Mouse (Mus musculus) hindbrain, postnatal 0 days (tissue): Measurements from ENCODE around the gene Olfr816. TPM values are rescaled to one million over a fixed set of nuclear protein-coding genes. Genes with fewer than 3 reads are reported as not detected.
"Not testable (repeated sequence)": the region's sequence is repeated elsewhere in the genome, so short reads cannot be mapped to it uniquely, and the experiment has no call there.

Source experiments
- ATAC-seq: fragments of 200-750 bp; cut with Nextera tagmentation; 2 replicates; pipeline ENCODE4 v1.8.0; 2017; ENCODE audit warnings: mild to moderate bottlenecking, moderate TSS enrichment, moderate library complexity
- DNase-seq: peaks from one replicate; pipeline ENCODE4 v3.0.0-alpha.2; 2015; ENCODE audit warnings: low spot score
- H3K27ac ChIP-seq: fragments of 300-500 bp; sonication (generic); 2 replicates; pipeline ENCODE4 v1.5.1; 2014; ENCODE audit warnings: mild to moderate bottlenecking
- H3K27me3 ChIP-seq: fragments of 300-500 bp; sonication (generic); 2 replicates; pipeline ENCODE4 v1.6.1; 2014; ENCODE audit warnings: low read length, mixed read lengths; ENCODE audit not compliant: insufficient read depth
- H3K36me3 ChIP-seq: fragments of 300-500 bp; sonication (generic); 2 replicates; pipeline ENCODE4 v1.6.1; 2014; ENCODE audit warnings: low read length, mixed read lengths; ENCODE audit not compliant: insufficient read depth
- H3K4me1 ChIP-seq: fragments of 300-500 bp; sonication (generic); 2 replicates; pipeline ENCODE4 v1.6.1; 2014; ENCODE audit warnings: antibody characterized with exemption, low read length, mixed read lengths; ENCODE audit not compliant: insufficient read depth
- H3K4me2 ChIP-seq: fragments of 300-500 bp; sonication (generic); 2 replicates; pipeline ENCODE4 v1.6.1; 2014; ENCODE audit warnings: low read depth, mild to moderate bottlenecking, low read length, moderate library complexity, mixed read lengths
- H3K4me3 ChIP-seq: fragments of 300-500 bp; sonication (generic); 2 replicates; pipeline ENCODE4 v1.5.1; 2014; ENCODE audit warnings: low read length
- H3K9ac ChIP-seq: fragments of 300-500 bp; sonication (generic); replicated peaks from 2 replicates; pipeline ENCODE4 v1.6.1; 2014; ENCODE audit warnings: mild to moderate bottlenecking, low read length, moderate library complexity, mixed read lengths
- H3K9me3 ChIP-seq: fragments of 300-500 bp; sonication (generic); 2 replicates; pipeline ENCODE4 v1.6.1; 2016; ENCODE audit warnings: low read length, mixed read lengths
- CTCF ChIP-seq: IDR thresholded peaks from 2 replicates; pipeline ENCODE4 v1.5.1; 2016; ENCODE audit warnings: antibody characterized with exemption, control low read depth, low read depth
- WGBS: fragments of 180-500 bp; shearing (Covaris S2); extraction: QIAGEN DNeasy Blood & Tissue Kit; methylation state at CpG from one replicate; pipeline ENCODE4 v1.1.7; 2014; 5-methylcytosine and 5-hydroxymethylcytosine counted together
- polyA plus RNA-seq: library from polyadenylated mRNA; unstranded; fragments of >200 nt; fragmentation: Nextera tagmentation; extraction: Ambion mirVana; gene quantifications from 2 replicates; pipeline ENCODE4 v1.2.1, GENCODE M21; 2015
- total RNA-seq: library from RNA; depleted of rRNA; stranded (reverse); fragments of >200 nt; gene quantifications from 2 replicates; pipeline ENCODE4 v1.2.3, GENCODE M21; 2014; rRNA removed

Gene Olfr816
- total RNA-seq: not detected in 2 replicates
- not detected in 2 replicates for polyA plus RNA-seq

- ATAC-seq (no peak), DNase-seq (no peak)
- no peak for TF ChIP-seq CTCF
- Histone ChIP-seq H3K4me3 (no peak within 1 kb of the TSS), H3K9ac (no peak within 1 kb of the TSS), H3K27me3 (no peaks in the 10 kb centered on the region), H3K4me1 (no peaks in the 10 kb centered on the region), H3K4me2 (no peak within 1 kb of the TSS), H3K27ac (no peak within 1 kb of the TSS), H3K36me3 (no peaks in the 10 kb centered on the region), H3K9me3 (no peaks in the 10 kb centered on the region)
- 71% methylated on average over 1 of the region's 1 CpGs for WGBS
Measured at GRCm38 (mm10) chr10:129915497-129915896, at the start of gene Olfr816. Gene Olfr816, minus strand, starts transcription at chr10:129915597.

- no peak for TF ChIP-seq CTCF
- Histone ChIP-seq H3K27ac (no peak within 1 kb of the TSS), H3K9me3 (no peaks in the 10 kb centered on the region), H3K9ac (no peak within 1 kb of the TSS), H3K4me1 (no peaks in the 10 kb centered on the region), H3K36me3 (no peaks in the 10 kb centered on the region), H3K4me2 (no peak within 1 kb of the TSS), H3K4me3 (no peak within 1 kb of the TSS), H3K27me3 (no peaks in the 10 kb centered on the region)
- 92% methylated on average over 2 of the region's 2 CpGs for WGBS
- no peak for DNase-seq
- ATAC-seq: no peak
Measured at GRCm38 (mm10) chr10:129949000-129949399, 33.6 kb upstream of the Olfr816 start, which contains the start of gene Olfr818. Gene Olfr818, minus strand, starts transcription at chr10:129949100.

GRCm38 (mm10) chr10:129905767-129906166, 9.6 kb downstream of the Olfr816 start, which contains the start of gene Olfr815:
Gene Olfr815, minus strand, starts transcription at chr10:129905867.
- H3K4me2 ChIP-seq, H3K27ac ChIP-seq, DNase-seq, H3K4me1 ChIP-seq, H3K27me3 ChIP-seq, H3K4me3 ChIP-seq, H3K9ac ChIP-seq, H3K9me3 ChIP-seq, ATAC-seq, H3K36me3 ChIP-seq: not testable (repeated sequence)
- no CpG with 5 or more reads among the region's 1 CpGs for WGBS

GRCm38 (mm10) chr10:129885934-129886333, 29.5 kb downstream of the Olfr816 start:
- TF ChIP-seq CTCF: no peak
- H3K27me3 ChIP-seq: no peaks in the 10 kb centered on the region
- H3K27ac ChIP-seq: no peak overlapping the region
- no peak overlapping the region for H3K9ac ChIP-seq
- DNase-seq (no peak), ATAC-seq (no peak)
- WGBS: 92% methylated on average over 7 of the region's 7 CpGs
- H3K4me3 ChIP-seq: no peak overlapping the region
- no peaks in the 10 kb centered on the region for H3K36me3 ChIP-seq
- H3K9me3 ChIP-seq: no peaks in the 10 kb centered on the region
- no peaks in the 10 kb centered on the region for H3K4me1 ChIP-seq
- H3K4me2 ChIP-seq: no peak overlapping the region

GRCm38 (mm10) chr10:129885496-129885895, 29.9 kb downstream of the Olfr816 start:
- not testable (repeated sequence) for H3K9me3 ChIP-seq, H3K4me1 ChIP-seq, H3K4me2 ChIP-seq, H3K4me3 ChIP-seq, H3K27ac ChIP-seq, DNase-seq, H3K36me3 ChIP-seq, H3K9ac ChIP-seq, H3K27me3 ChIP-seq, ATAC-seq
- WGBS: 89% methylated on average over 6 of the region's 6 CpGs

- H3K4me1 ChIP-seq, H3K9me3 ChIP-seq, H3K36me3 ChIP-seq, H3K27me3 ChIP-seq, H3K9ac ChIP-seq, DNase-seq, H3K4me3 ChIP-seq, ATAC-seq, H3K4me2 ChIP-seq, H3K27ac ChIP-seq: not testable (repeated sequence)
- WGBS: no CpG with 5 or more reads among the region's 1 CpGs
Measured at GRCm38 (mm10) chr10:129879751-129880150, 35.6 kb downstream of the Olfr816 start, which contains the start of gene Olfr814. Gene Olfr814, minus strand, starts transcription at chr10:129879851.

Other genes starting within 250 kb of the Olfr816 start
- not detected in 2 replicates for gene Olfr801, start 241.7 kb downstream of the Olfr816 start, total RNA-seq
- gene Olfr801, start 241.7 kb downstream of the Olfr816 start, polyA plus RNA-seq: not detected in 2 replicates
- gene Olfr802, start 227.4 kb downstream of the Olfr816 start, total RNA-seq: not detected in 2 replicates
- gene Olfr802, start 227.4 kb downstream of the Olfr816 start, polyA plus RNA-seq: 0.06 and 0.10 TPM in 2 replicates
- gene Olfr803, start 221.3 kb downstream of the Olfr816 start, total RNA-seq: not detected in 2 replicates
- not detected in 2 replicates for gene Olfr803, start 221.3 kb downstream of the Olfr816 start, polyA plus RNA-seq
- gene Olfr804, start 212.4 kb downstream of the Olfr816 start, total RNA-seq: 0.26 TPM in 1 of 2 replicates, not detected in the other
- gene Olfr804, start 212.4 kb downstream of the Olfr816 start, polyA plus RNA-seq: not detected in 2 replicates
- not detected in 2 replicates for gene Olfr805, start 186.2 kb downstream of the Olfr816 start, total RNA-seq
- not detected in 2 replicates for gene Olfr805, start 186.2 kb downstream of the Olfr816 start, polyA plus RNA-seq
- not detected in 2 replicates for gene Olfr806, start 173.7 kb downstream of the Olfr816 start, total RNA-seq
- not detected in 2 replicates for gene Olfr806, start 173.7 kb downstream of the Olfr816 start, polyA plus RNA-seq
- gene Olfr807, start 157.8 kb downstream of the Olfr816 start, total RNA-seq: not detected in 2 replicates
- gene Olfr807, start 157.8 kb downstream of the Olfr816 start, polyA plus RNA-seq: not detected in 2 replicates
- not detected in 2 replicates for gene Olfr808, start 150.1 kb downstream of the Olfr816 start, total RNA-seq
- not detected in 2 replicates for gene Olfr808, start 150.1 kb downstream of the Olfr816 start, polyA plus RNA-seq
- not detected in 2 replicates for gene Olfr809, start 141.0 kb downstream of the Olfr816 start, total RNA-seq
- gene Olfr809, start 141.0 kb downstream of the Olfr816 start, polyA plus RNA-seq: not detected in 2 replicates
- gene Olfr810, start 120.7 kb downstream of the Olfr816 start, total RNA-seq: not detected in 2 replicates
- not detected in 2 replicates for gene Olfr810, start 120.7 kb downstream of the Olfr816 start, polyA plus RNA-seq
- gene Olfr811, start 111.2 kb downstream of the Olfr816 start, total RNA-seq: not detected in 2 replicates
- gene Olfr811, start 111.2 kb downstream of the Olfr816 start, polyA plus RNA-seq: not detected in 2 replicates
- not detected in 2 replicates for gene Olfr812, start 69.5 kb downstream of the Olfr816 start, total RNA-seq
- gene Olfr812, start 69.5 kb downstream of the Olfr816 start, polyA plus RNA-seq: not detected in 2 replicates
- not detected in 2 replicates for gene Olfr813, start 60.2 kb downstream of the Olfr816 start, total RNA-seq
- gene Olfr813, start 60.2 kb downstream of the Olfr816 start, polyA plus RNA-seq: not detected in 2 replicates
- not detected in 2 replicates for gene Olfr814, start 35.7 kb downstream of the Olfr816 start, total RNA-seq
- not detected in 2 replicates for gene Olfr814, start 35.7 kb downstream of the Olfr816 start, polyA plus RNA-seq
- gene Olfr815, start 9.7 kb downstream of the Olfr816 start, total RNA-seq: not detected in 2 replicates
- not detected in 2 replicates for gene Olfr815, start 9.7 kb downstream of the Olfr816 start, polyA plus RNA-seq
- not detected in 2 replicates for gene Olfr818, start 33.5 kb upstream of the Olfr816 start, total RNA-seq
- gene Olfr818, start 33.5 kb upstream of the Olfr816 start, polyA plus RNA-seq: not detected in 2 replicates
- not detected in 2 replicates for gene Olfr819, start 51.7 kb upstream of the Olfr816 start, total RNA-seq
- gene Olfr819, start 51.7 kb upstream of the Olfr816 start, polyA plus RNA-seq: not detected in 2 replicates
- not detected in 2 replicates for gene Olfr247, start 60.5 kb upstream of the Olfr816 start, total RNA-seq
- not detected in 2 replicates for gene Olfr247, start 60.5 kb upstream of the Olfr816 start, polyA plus RNA-seq
- gene Gm10310, start 69.5 kb upstream of the Olfr816 start, total RNA-seq: not detected in 2 replicates
- gene Gm10310, start 69.5 kb upstream of the Olfr816 start, polyA plus RNA-seq: not detected in 2 replicates
- gene Olfr820, start 97.0 kb upstream of the Olfr816 start, total RNA-seq: not detected in 2 replicates
- not detected in 2 replicates for gene Olfr820, start 97.0 kb upstream of the Olfr816 start, polyA plus RNA-seq
- gene Olfr821, start 114.8 kb upstream of the Olfr816 start, total RNA-seq: not detected in 2 replicates
- gene Olfr821, start 114.8 kb upstream of the Olfr816 start, polyA plus RNA-seq: not detected in 2 replicates
- not detected in 2 replicates for gene Olfr822, start 155.6 kb upstream of the Olfr816 start, total RNA-seq
- gene Olfr822, start 155.6 kb upstream of the Olfr816 start, polyA plus RNA-seq: not detected in 2 replicates
- gene Olfr823, start 199.8 kb upstream of the Olfr816 start, total RNA-seq: not detected in 2 replicates
- gene Olfr823, start 199.8 kb upstream of the Olfr816 start, polyA plus RNA-seq: not detected in 2 replicates
- not detected in 2 replicates for gene Olfr824, start 214.4 kb upstream of the Olfr816 start, total RNA-seq
- not detected in 2 replicates for gene Olfr824, start 214.4 kb upstream of the Olfr816 start, polyA plus RNA-seq